Mouse (Mus musculus) brain, embryonic 14.5 days (tissue): Measurements from ENCODE around the gene Bcl7c. TPM values are rescaled to one million over a fixed set of nuclear protein-coding genes. Genes with fewer than 3 reads are reported as not detected.
A peak's percentile ranks its signal among the peaks of the same experiment; 100 is the strongest.
"Not testable (repeated sequence)": the region's sequence is repeated elsewhere in the genome, so short reads cannot be mapped to it uniquely, and the experiment has no call there.

ENCODE experiments used
- DNase-seq: peaks from one replicate; pipeline ENCODE4 v3.0.0-alpha.2; 2011; ENCODE audit warnings: low read depth
- CTCF ChIP-seq: fragments of 200-500 bp; IDR thresholded peaks from 2 replicates; pipeline ENCODE4 v1.5.1; 2012; ENCODE audit warnings: inconsistent platforms, mild to moderate bottlenecking, moderate library complexity, borderline replicate concordance; ENCODE audit not compliant: insufficient read depth, insufficient read length; ENCODE audit errors: extremely low read depth
- POLR2A ChIP-seq: fragments of 200-500 bp; IDR thresholded peaks from 2 replicates; pipeline ENCODE4 v1.6.1; 2012; ENCODE audit warnings: mild to moderate bottlenecking, inconsistent platforms, borderline replicate concordance; ENCODE audit not compliant: poor library complexity, insufficient read depth, insufficient read length, severe bottlenecking; ENCODE audit errors: extremely low read depth
- polyA plus RNA-seq: library from polyadenylated mRNA; depleted of rRNA; stranded (reverse); fragments of >200 nt; gene quantifications from 2 replicates; pipeline ENCODE4 v1.2.3, GENCODE M21; 2012

Bcl7c gene
- polyA plus RNA-seq, 1 experiment, result 78.6 TPM

- no peak for DNase-seq
- TF ChIP-seq POLR2A (no peak), CTCF (no peak)
These were observed 2.3 kb upstream of the Bcl7c start for GRCm38 (mm10) chr7:127711031-127711430.

- no peak for TF ChIP-seq CTCF
- DNase-seq, result no peak
These were observed 687 bp upstream of the Bcl7c start for GRCm38 (mm10) chr7:127709261-127709979.

- no peak for TF ChIP-seq POLR2A
- no peak for TF ChIP-seq CTCF
- DNase-seq, result no peak
These were observed 851 bp downstream of the Bcl7c start for GRCm38 (mm10) chr7:127707957-127708206.

- peak; percentile 62 for DNase-seq
- TF ChIP-seq POLR2A, result no peak
- TF ChIP-seq CTCF, result no peak
These were observed 1.4 kb downstream of the Bcl7c start for GRCm38 (mm10) chr7:127707045-127707956.

GRCm38 (mm10) chr7:127705706-127706105 lies 3.0 kb downstream of the Bcl7c start:
- DNase-seq, result peak; percentile 30
- no peak for TF ChIP-seq POLR2A
- TF ChIP-seq CTCF, result no peak

GRCm38 (mm10) chr7:127704598-127704997 lies 4.1 kb downstream of the Bcl7c start:
- no peak for DNase-seq

GRCm38 (mm10) chr7:127703561-127704178 lies 5.1 kb downstream of the Bcl7c start:
- no peak for DNase-seq
- TF ChIP-seq CTCF (no peak), POLR2A (no peak)

More at GRCm38 (mm10) chr7:127704598-127704997, 4.1 kb downstream of the Bcl7c start:
- no peak for TF ChIP-seq POLR2A
- no peak for TF ChIP-seq CTCF

- TF ChIP-seq POLR2A (no peak), CTCF (no peak)
- no peak for DNase-seq
These were observed 7.9 kb downstream of the Bcl7c start for GRCm38 (mm10) chr7:127700712-127701331.

- no peak for DNase-seq
- no peak for TF ChIP-seq CTCF
- no peak for TF ChIP-seq POLR2A
These were observed 9.7 kb downstream of the Bcl7c start for GRCm38 (mm10) chr7:127698986-127699385.

GRCm38 (mm10) chr7:127693730-127694129 lies 15.0 kb downstream of the Bcl7c start:
- DNase-seq, result not testable (repeated sequence)

- no peak for DNase-seq
- TF ChIP-seq POLR2A, result no peak
- no peak for TF ChIP-seq CTCF
These were observed 15.4 kb downstream of the Bcl7c start for GRCm38 (mm10) chr7:127693290-127693689.
